Mouse (Mus musculus) lung, postnatal 0 days (tissue): ENCODE measurements around the gene Gkn2. TPM values are rescaled to one million over a fixed set of nuclear protein-coding genes. Genes with fewer than 3 reads are reported as not detected.

ENCODE experiments used
- ATAC-seq: fragments of 200-750 bp; cut with Nextera tagmentation; 2 replicates; pipeline ENCODE4 v1.8.0; 2017; ENCODE audit warnings: moderate library complexity
- DNase-seq: peaks from one replicate; pipeline ENCODE4 v3.0.0-alpha.2; 2016; ENCODE audit warnings: low spot score
- H3K27ac ChIP-seq: fragments of 300-500 bp; sonication (generic); 2 replicates; pipeline ENCODE4 v1.5.1; 2014; ENCODE audit warnings: antibody characterized with exemption, mild to moderate bottlenecking, low read length, mixed read lengths
- H3K27me3 ChIP-seq: fragments of 300-500 bp; sonication (generic); replicated peaks from 2 replicates; pipeline ENCODE4 v1.6.1; 2014; ENCODE audit warnings: low read length, mixed read lengths; ENCODE audit not compliant: insufficient read depth
- H3K36me3 ChIP-seq: fragments of 300-500 bp; sonication (generic); 2 replicates; pipeline ENCODE4 v1.6.1; 2014; ENCODE audit warnings: low read length, mixed read lengths; ENCODE audit not compliant: insufficient read depth
- H3K4me1 ChIP-seq: fragments of 300-500 bp; sonication (generic); 2 replicates; pipeline ENCODE4 v1.6.1; 2014; ENCODE audit warnings: antibody characterized with exemption, low read depth, low read length, mixed read lengths; ENCODE audit not compliant: insufficient read depth
- H3K4me2 ChIP-seq: fragments of 300-500 bp; sonication (generic); replicated peaks from 2 replicates; pipeline ENCODE4 v1.6.1; 2014; ENCODE audit warnings: low read depth, mild to moderate bottlenecking, low read length, moderate library complexity, mixed read lengths
- H3K4me3 ChIP-seq: fragments of 300-500 bp; sonication (generic); 2 replicates; pipeline ENCODE4 v1.5.1; 2014; ENCODE audit warnings: low read depth, low read length
- H3K9ac ChIP-seq: fragments of 300-500 bp; sonication (generic); replicated peaks from 2 replicates; pipeline ENCODE4 v1.6.1; 2014; ENCODE audit warnings: low read depth, mild to moderate bottlenecking
- H3K9me3 ChIP-seq: fragments of 300-500 bp; sonication (generic); 2 replicates; pipeline ENCODE4 v1.6.1; 2016; ENCODE audit warnings: low read length, mixed read lengths
- CTCF ChIP-seq: IDR thresholded peaks from 2 replicates; pipeline ENCODE4 v1.5.1; 2016; ENCODE audit warnings: antibody characterized with exemption, mild to moderate bottlenecking
- EP300 ChIP-seq: IDR thresholded peaks from 2 replicates; pipeline ENCODE4 v1.6.1; 2016; ENCODE audit warnings: antibody characterized with exemption, mild to moderate bottlenecking, control low read depth
- WGBS: fragments of 180-500 bp; shearing (Covaris S2); extraction: QIAGEN DNeasy Blood & Tissue Kit; methylation state at CpG from one replicate; pipeline ENCODE4 v1.1.7; 2014; 5-methylcytosine and 5-hydroxymethylcytosine counted together
- polyA plus RNA-seq: library from polyadenylated mRNA; unstranded; fragments of >200 nt; fragmentation: Nextera tagmentation; extraction: Ambion mirVana; gene quantifications from 2 replicates; pipeline ENCODE4 v1.2.1, GENCODE M21; 2015

Gene Gkn2
- 0.20 TPM in 1 of 2 replicates, not detected in the other for polyA plus RNA-seq

DNA sequence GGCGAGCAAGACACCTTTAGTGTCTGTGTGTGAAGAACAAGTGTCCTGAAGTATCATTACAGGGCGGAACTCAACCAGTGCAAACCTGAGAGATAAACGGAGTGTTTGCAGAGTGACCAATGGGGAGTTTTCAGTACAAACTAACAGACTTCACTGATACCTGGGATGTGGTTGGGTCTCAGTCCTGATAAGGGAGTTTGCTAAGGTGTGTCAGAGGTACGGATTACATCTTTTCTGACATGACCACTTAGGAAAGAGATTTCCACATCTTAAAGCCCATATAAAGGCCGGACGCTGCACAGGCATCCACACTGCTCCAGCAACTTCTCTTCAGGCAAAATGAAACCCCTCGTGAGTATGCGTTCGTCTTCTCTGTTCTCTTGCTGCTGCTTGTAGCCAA is at the start of gene Gkn2:
Gene Gkn2, plus strand, starts transcription at position 301 of the 400 bp plus-strand sequence.
- Histone ChIP-seq H3K4me2 (no peak within 1 kb of the TSS), H3K4me3 (no peak within 1 kb of the TSS), H3K36me3 (no peaks in the 10 kb centered on the region), H3K27ac (no peak within 1 kb of the TSS), H3K27me3 (no peaks in the 10 kb centered on the region), H3K9me3 (no peaks in the 10 kb centered on the region), H3K9ac (no peak within 1 kb of the TSS), H3K4me1 (no peaks in the 10 kb centered on the region)
- TF ChIP-seq CTCF (no peak), EP300 (no peak)
- DNase-seq (no peak), ATAC-seq (no peak)
- WGBS, result 59% methylated on average over 9 of the region's 9 CpGs

DNA sequence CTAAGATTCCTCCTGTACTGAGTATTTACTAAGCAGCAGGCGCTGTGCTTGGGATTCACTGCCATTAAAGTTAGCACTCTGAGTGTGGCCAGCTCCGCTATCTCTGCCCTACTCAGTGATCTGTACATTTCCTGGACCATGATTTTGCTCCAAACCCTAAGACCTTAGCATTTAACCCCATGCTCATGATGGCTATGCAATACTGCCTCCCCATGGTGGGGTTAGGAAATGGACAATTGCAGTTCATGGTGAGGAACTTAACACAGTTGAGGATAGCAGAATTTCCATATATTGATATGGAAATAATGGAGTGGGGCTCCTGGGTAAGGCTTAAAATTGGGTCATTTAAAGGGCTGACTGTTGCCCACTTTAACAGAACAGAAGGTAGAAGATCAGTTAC is 49.8 kb upstream of the Gkn2 start:
- ATAC-seq (no peak; the same call in 1 of the 2 replicates), DNase-seq (peak; percentile 53)
- Histone ChIP-seq H3K27ac (no peak overlapping the region), H3K4me1 (peaks cover 3% of the 10 kb centered on the region; the same call in 1 of the 2 replicates), H3K27me3 (no peaks in the 10 kb centered on the region), H3K36me3 (no peaks in the 10 kb centered on the region), H3K4me2 (no peak overlapping the region), H3K9ac (no peak overlapping the region), H3K9me3 (no peaks in the 10 kb centered on the region), H3K4me3 (no peak overlapping the region)
- TF ChIP-seq EP300 (0 out of 2 replicates have a peak, but pooled peaks have one; percentile 20), CTCF (peak; percentile 84)
- 90% methylated on average over 2 of the region's 2 CpGs for WGBS

DNA sequence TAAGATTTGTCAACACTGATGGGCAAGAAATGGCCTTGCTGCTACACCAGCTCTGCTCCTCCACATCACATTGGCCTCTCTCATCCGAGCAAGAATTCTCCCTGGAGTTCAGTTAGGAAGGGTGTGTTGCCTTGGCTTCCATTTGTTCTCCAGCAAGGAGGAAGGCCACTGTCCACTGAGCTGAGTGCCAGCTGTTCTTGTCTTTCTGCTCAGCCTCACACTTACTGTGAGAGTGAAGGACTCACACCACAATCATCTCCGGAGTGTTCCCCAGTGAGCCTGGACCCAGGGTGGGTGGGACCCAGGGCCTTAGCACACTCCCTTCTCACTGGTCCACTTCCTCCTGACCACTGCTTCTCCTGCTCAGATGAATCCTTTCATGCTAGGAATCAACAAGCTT is 46.2 kb upstream of the Gkn2 start:
- WGBS, result 96% methylated on average over 2 of the region's 2 CpGs

DNA sequence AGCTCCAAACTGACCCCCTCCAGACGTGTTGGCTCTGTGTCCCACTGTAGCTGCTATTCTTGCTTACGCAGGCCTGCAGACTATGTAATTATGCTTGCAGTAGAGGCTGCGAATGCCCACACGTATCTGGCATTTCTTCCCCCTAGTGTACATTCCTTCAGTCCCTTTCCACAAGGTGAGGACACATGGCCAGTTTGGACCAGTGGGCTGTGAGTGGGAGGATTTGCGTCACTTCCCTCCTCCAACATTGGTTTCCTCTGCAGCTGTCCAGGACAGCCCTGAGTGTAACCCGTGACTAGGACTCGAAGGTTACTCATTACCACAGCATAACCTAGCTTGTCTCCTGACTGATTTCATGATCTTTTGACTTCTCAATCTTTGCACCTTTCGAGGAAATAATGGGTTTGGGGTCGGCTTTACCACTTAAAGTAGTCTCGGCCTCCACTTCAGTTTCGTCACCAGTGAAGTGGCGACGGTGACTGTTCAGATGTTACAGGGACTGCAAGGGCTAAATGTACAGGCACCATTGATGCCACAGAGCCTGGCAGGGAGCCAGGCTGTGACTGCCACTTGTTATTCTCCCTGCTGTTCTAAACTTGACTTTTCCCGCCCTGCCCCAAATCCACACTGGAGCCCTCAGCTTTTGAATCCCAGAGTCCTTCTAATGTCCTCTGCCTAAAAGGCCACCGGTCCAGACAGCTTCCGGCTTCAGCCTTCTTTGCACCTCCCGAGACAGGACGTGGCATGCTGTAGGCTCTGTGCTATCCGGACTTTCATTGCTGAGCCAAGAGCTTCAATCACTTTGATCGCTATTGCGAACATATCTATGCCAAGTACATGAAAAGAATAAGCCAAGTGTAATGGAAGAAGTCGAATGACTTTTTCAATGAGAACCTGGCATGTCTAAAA is 44.6 kb upstream of the Gkn2 start:
- no peaks in the 10 kb centered on the region for H3K27me3 ChIP-seq
- ATAC-seq (peak; percentile 88), DNase-seq (peak; percentile 68)
- peaks cover 16% of the 10 kb centered on the region; the same call in 1 of the 2 replicates for H3K4me1 ChIP-seq
- H3K4me3 ChIP-seq, result no peak overlapping the region
- peak; percentile 22; the same call in 1 of the 2 replicates for TF ChIP-seq CTCF
- peak; percentile 49 for TF ChIP-seq EP300
- H3K27ac ChIP-seq, result no peak overlapping the region
- H3K4me2 ChIP-seq, result no peak overlapping the region
- no peaks in the 10 kb centered on the region for H3K9me3 ChIP-seq
- H3K9ac ChIP-seq, result no peak overlapping the region
- WGBS, result 56% methylated on average over 22 of the region's 22 CpGs
- no peaks in the 10 kb centered on the region for H3K36me3 ChIP-seq

More for the DNA sequence above, 46.2 kb upstream of the Gkn2 start:
- Histone ChIP-seq H3K4me2 (no peak overlapping the region), H3K4me1 (peaks cover 16% of the 10 kb centered on the region; the same call in 1 of the 2 replicates), H3K9ac (no peak overlapping the region), H3K27me3 (no peaks in the 10 kb centered on the region), H3K4me3 (no peak overlapping the region), H3K9me3 (no peaks in the 10 kb centered on the region), H3K36me3 (no peaks in the 10 kb centered on the region), H3K27ac (no peak overlapping the region)
- TF ChIP-seq CTCF (no peak), EP300 (no peak)
- DNase-seq, result no peak
- no peak for ATAC-seq

DNA sequence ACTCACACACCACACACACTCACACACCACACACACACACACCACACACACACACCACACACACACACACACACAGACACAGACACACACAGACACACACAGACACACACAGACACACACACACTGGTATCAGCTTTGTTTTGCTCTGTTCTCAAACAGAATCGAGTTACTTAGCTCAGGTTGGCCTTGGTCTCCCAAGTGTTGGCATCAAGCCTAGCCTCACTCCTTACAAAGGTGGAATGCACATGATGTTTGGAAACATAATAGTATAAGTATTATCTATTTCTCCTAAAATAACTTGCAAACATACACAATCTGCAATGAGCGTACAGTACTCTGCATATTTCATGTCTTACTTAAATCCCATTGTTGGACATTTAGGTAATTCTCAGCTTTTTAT is 40.8 kb upstream of the Gkn2 start:
- TF ChIP-seq EP300 (no peak), CTCF (no peak)
- no peaks in the 10 kb centered on the region for H3K9me3 ChIP-seq
- no peak overlapping the region for H3K4me3 ChIP-seq
- H3K9ac ChIP-seq, result no peak overlapping the region
- no peak overlapping the region for H3K27ac ChIP-seq
- ATAC-seq (no peak), DNase-seq (peak; percentile 39)
- H3K4me1 ChIP-seq, result peaks cover 16% of the 10 kb centered on the region; the same call in 1 of the 2 replicates
- 24% methylated on average over 2 of the region's 2 CpGs for WGBS
- H3K4me2 ChIP-seq, result peak overlapping the region; percentile 77
- H3K36me3 ChIP-seq, result no peaks in the 10 kb centered on the region
- no peaks in the 10 kb centered on the region for H3K27me3 ChIP-seq

DNA sequence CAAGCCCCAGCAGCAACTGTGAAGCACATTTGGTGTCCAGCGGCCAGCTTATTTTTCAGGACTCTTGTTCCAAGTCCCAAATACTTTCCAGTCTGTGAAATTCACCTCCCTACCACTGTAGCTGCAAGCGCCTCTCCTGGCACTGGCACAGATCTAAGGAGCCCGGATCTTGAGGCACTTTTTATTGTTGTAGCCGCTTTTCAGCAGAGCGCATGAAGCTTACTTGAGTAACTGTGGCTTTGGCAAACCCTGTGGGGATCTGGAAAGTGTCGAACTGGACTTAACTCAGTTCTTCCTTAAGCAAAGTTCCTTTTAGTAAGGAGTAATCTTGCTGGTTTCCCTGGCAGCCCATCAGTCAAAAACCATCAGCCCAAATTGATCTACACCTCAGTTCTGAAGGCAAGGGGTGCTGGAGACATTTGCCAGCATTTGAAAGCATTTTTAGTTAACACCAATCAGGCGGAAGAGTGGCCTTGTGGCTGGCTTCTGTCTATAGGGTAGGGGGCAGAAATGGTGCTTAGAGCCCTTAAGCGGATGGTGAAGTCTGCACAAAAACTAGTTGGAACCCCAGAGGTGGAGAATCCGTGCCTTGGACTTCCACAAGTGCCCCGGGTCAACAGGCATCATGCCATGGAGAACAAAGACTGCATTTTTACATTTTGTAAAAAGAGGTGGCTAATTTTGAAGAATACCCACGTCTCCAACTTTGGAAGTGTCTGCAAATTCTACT is 38.6 kb upstream of the Gkn2 start:
- peak overlapping the region; percentile 77 for H3K4me2 ChIP-seq
- 0 out of 2 replicates have a peak, but pooled peaks cover 8% of the 10 kb centered on the region for H3K4me1 ChIP-seq
- TF ChIP-seq EP300 (no peak), CTCF (peak; percentile 49)
- peak; percentile 40 for ATAC-seq
- H3K27me3 ChIP-seq, result no peaks in the 10 kb centered on the region
- DNase-seq, result peak; percentile 76
- peak overlapping the region; percentile 93 for H3K27ac ChIP-seq
- peak overlapping the region; percentile 66 for H3K4me3 ChIP-seq
- WGBS, result 6% methylated on average over 11 of the region's 11 CpGs
- no peaks in the 10 kb centered on the region for H3K9me3 ChIP-seq
- no peaks in the 10 kb centered on the region for H3K36me3 ChIP-seq
- H3K9ac ChIP-seq, result peak overlapping the region; percentile 57; the same call in 1 of the 2 replicates
